ENCODE assay signal across 8 mouse cellular contexts in genomic region chr11:101551751-101552475, GRCm38 (mm10). TPM values are rescaled to one million over a fixed set of nuclear protein-coding genes. Genes with fewer than 3 reads are reported as not detected.
A peak's percentile ranks its signal among the peaks of the same experiment; 100 is the strongest.
DNase-seq lines count a peak whose midpoint lies in the region; ATAC-seq and TF ChIP-seq lines count a peak whose summit lies in the region.

Brca1 (minus strand) TSS chr11:101551955.
Nbr1 (plus strand) TSS chr11:101552149.

- H3K4me2 ChIP-seq in hindbrain, embryonic 13.5 days = peak within 1 kb of the TSS; percentile 79

- H3K36me3 ChIP-seq in hindbrain, embryonic 13.5 days = peaks cover 8% of the 10 kb centered on the region

- no peak for TF ChIP-seq CTCF in Patski (IDR thresholded peaks at IDR 0.05)

- ATAC-seq in Patski = peak; percentile 37
- ATAC-seq in hindbrain, embryonic 13.5 days (ENCODE audit: low FRiP score) = peak; percentile 87

- POLR2A ChIA-PET in Patski (lab: Charles Lee) = interaction anchor here (0.9 kb wide), 1 partner anchor 10 kb away, joined by 4 read pairs; no protein-coding TSS in a partner anchor

- CTCF ChIA-PET in Patski (lab: Charles Lee) = interaction anchor here (2.0 kb wide), 1 partner anchor 10 kb away, joined by 8 read pairs; no protein-coding TSS in a partner anchor

- under 1% methylated on average over 43 of the region's 43 CpGs for WGBS in hindbrain, embryonic 13.5 days

- H3K9me3 ChIP-seq in hindbrain, embryonic 13.5 days = no peaks in the 10 kb centered on the region

- H3K4me3 ChIP-seq in hindbrain, embryonic 13.5 days = peak within 1 kb of the TSS; percentile 76

- in situ Hi-C loops in Patski (cut with MboI; ENCODE audit: low pct_unique_long_range_greater_than_20kb) = no loop called here

- no peaks in the 10 kb centered on the region for H3K27me3 ChIP-seq in Patski
- H3K27me3 ChIP-seq in hindbrain, embryonic 13.5 days = no peaks in the 10 kb centered on the region

- H3K4me1 ChIP-seq in hindbrain, embryonic 13.5 days (replicated peaks) = peaks cover 39% of the 10 kb centered on the region

- peak; percentile 96 for DNase-seq in Patski (ENCODE audit: low read depth, low spot score)
- peak; percentile 94 to 95 for DNase-seq in cerebellum, postnatal 14 days
- peak; percentile 90 to 91 for DNase-seq in frontal cortex, postnatal 14 days (ENCODE audit: low spot score in 2 of 2)
- peak; percentile 69 to 76 for DNase-seq in layer of hippocampus, postnatal 25 days (ENCODE audit: extremely low spot score in 1 of 2, low spot score in 1 of 2)
- DNase-seq in lung, postnatal 25 days (ENCODE audit: low spot score) = peak; percentile 92
- peak; percentile 98 for DNase-seq in retina, embryonic 14.5 days (ENCODE audit: low spot score)
- DNase-seq in thymus, postnatal 4 days = peak; percentile 89

- H3K27ac ChIP-seq in hindbrain, embryonic 13.5 days = peak within 1 kb of the TSS; percentile 96

- H3K9ac ChIP-seq in hindbrain, embryonic 13.5 days = peak within 1 kb of the TSS; percentile 89

RNA-seq across cellular contexts. Expression of gene Brca1, which starts in this region (rescaled TPM):
- 9.4 TPM for polyA plus RNA-seq in Patski (2021)
- 2.9 TPM in 2 replicates for polyA plus RNA-seq in hindbrain, embryonic 13.5 days (2015; fragmentation: Nextera tagmentation; extraction: Ambion mirVana)
- total RNA-seq in layer of hippocampus, postnatal 25 days (2021) = 1 to 10 TPM in 1 of 2 experiments, under 1 TPM in 1; 0.94 to 1.1 TPM

RNA-seq across cellular contexts. Expression of gene Nbr1, which starts in this region (rescaled TPM):
- 120 TPM for polyA plus RNA-seq in Patski (2021)
- 98.7 and 104 TPM in 2 replicates for polyA plus RNA-seq in hindbrain, embryonic 13.5 days (2015; fragmentation: Nextera tagmentation; extraction: Ambion mirVana)
- total RNA-seq in layer of hippocampus, postnatal 25 days (2021) = 100 to 1,000 TPM; 128 to 142 TPM

Comparison
In these comparisons a context has a peak if more than half of its experiments do, and no peak if none do; other contexts are left out.
1. Peak in every context shown above with its lines: DNase-seq, ATAC-seq, H3K4me3 ChIP-seq and H3K27ac ChIP-seq.